Mouse (Mus musculus): ENCODE results near the gene Hc. TPM values are rescaled to one million over a fixed set of nuclear protein-coding genes. Genes with fewer than 3 reads are reported as not detected.

Gene Hc
- polyA plus RNA-seq, 1 experiment from 2014 or later, result not detected

DNA sequence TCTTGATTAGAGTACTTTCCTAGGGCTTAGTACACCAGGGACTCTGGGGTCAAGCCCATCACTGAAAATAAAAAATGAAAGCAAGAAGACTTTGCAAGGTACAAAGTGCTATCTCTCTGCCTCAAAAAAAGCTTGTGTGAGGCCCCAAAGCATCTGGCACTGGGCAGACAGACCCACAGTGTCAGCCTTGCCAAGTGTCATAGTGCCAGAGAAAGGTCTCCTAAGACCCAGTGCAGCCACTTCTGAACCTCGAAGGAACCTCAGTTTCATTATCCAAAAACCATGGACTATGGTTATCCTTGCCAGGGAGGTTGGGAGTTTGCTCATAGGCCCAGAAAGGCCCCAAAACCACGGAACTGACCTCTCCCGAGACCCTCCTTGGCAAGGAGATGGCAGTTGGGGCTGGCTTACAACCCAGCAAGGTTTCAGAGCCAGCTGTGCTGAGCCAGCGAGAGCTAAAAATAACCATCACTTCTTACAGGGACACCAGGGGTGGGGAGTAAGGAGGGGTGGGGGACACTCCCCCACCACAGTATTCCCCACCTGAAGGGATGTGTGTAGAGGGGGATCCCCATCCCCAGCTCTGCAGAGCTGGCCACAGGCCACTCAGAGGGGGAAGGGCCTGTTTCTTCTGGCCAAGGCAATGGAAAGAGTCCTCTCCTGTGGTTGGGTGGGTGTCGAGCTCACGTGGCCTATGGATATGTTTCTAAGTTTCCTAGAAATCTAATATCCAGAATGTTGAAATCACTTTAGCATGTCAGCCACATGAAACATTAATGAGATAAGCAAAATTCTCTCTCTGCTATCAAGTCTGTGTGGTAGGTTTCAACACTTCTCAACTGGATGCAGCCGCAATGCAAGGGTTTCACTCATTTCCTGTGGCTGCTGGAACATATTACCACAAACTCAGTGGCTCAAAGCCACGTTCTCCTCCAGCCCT lies 122.7 kb downstream of the Hc start:
- Histone ChIP-seq H3K27me3 (ENCODE audit: control insufficient read depth, insufficient read depth, low read length) (no peaks in the 10 kb centered on the region), H3K36me3 (ENCODE audit: control insufficient read depth, insufficient read depth, low read length) (no peaks in the 10 kb centered on the region), H3K9me3 (ENCODE audit: control insufficient read depth, low read length) (no peaks in the 10 kb centered on the region), H3K9ac (ENCODE audit: low read length) (no peak overlapping the region), H3K4me3 (ENCODE audit: low read depth, low read length) (no peak overlapping the region), H3K4me1 (ENCODE audit: control insufficient read depth, insufficient read depth, low read length) (peaks cover 3% of the 10 kb centered on the region; the same call in 1 of the 2 replicates), H3K27ac (replicated peaks; ENCODE audit: low read depth, low read length) (no peak overlapping the region), H3K4me2 (ENCODE audit: low read depth, severe bottlenecking) (no peak overlapping the region)
- DNase-seq (ENCODE audit: low spot score), result peak; percentile 17
- 71% methylated on average over 8 of the region's 8 CpGs for WGBS
- ATAC-seq (ENCODE audit: insufficient number of reproducible peaks, low FRiP score, low TSS enrichment, low read depth), result no peak

DNA sequence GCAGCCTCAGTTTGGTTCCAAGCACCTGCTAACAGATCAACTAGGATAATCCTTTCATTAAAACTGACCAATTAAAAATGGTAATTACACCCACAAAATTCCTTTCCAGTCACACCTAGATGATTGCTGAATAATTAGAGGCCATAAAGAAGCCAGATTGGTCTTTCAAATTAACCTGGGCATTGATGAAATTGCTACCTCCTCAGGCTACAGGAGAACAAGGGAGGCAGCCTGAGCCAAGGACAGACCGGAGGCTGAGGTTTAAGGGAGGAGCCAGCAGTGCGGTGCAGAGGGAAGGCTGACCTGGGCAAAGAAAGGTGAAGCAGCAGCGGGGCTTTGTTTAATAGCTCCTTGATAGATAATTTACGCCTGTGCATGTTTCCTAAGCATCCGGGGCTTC lies 123.8 kb downstream of the Hc start:
- Histone ChIP-seq H3K4me2 (ENCODE audit: low read depth, severe bottlenecking) (no peak overlapping the region), H3K9me3 (ENCODE audit: control insufficient read depth, low read length) (no peaks in the 10 kb centered on the region), H3K9ac (ENCODE audit: low read length) (no peak overlapping the region), H3K27ac (replicated peaks; ENCODE audit: low read depth, low read length) (no peak overlapping the region), H3K36me3 (ENCODE audit: control insufficient read depth, insufficient read depth, low read length) (no peaks in the 10 kb centered on the region), H3K4me1 (ENCODE audit: control insufficient read depth, insufficient read depth, low read length) (peaks cover 3% of the 10 kb centered on the region; the same call in 1 of the 2 replicates), H3K4me3 (ENCODE audit: low read depth, low read length) (no peak overlapping the region), H3K27me3 (ENCODE audit: control insufficient read depth, insufficient read depth, low read length) (no peaks in the 10 kb centered on the region)
- DNase-seq (ENCODE audit: low spot score) (no peak), ATAC-seq (ENCODE audit: insufficient number of reproducible peaks, low FRiP score, low TSS enrichment, low read depth) (no peak)
- 18% methylated on average over 5 of the region's 5 CpGs for WGBS

Other genes starting within 250 kb of the Hc start
- gene Fbxw2, start 235.1 kb downstream of the Hc start, polyA plus RNA-seq (2014; fragmentation: Nextera tagmentation; extraction: Ambion mirVana), result 67.1 and 74.3 TPM in 2 replicates
- not detected in 2 replicates for gene Gm34653, start 228.4 kb downstream of the Hc start, polyA plus RNA-seq (2014; fragmentation: Nextera tagmentation; extraction: Ambion mirVana)
- not detected in 2 replicates for gene Cutal, start 187.0 kb downstream of the Hc start, polyA plus RNA-seq (2014; fragmentation: Nextera tagmentation; extraction: Ambion mirVana)
- 112 and 128 TPM in 2 replicates for gene Psmd5, start 186.5 kb downstream of the Hc start, polyA plus RNA-seq (2014; fragmentation: Nextera tagmentation; extraction: Ambion mirVana)
- gene Phf19, start 147.4 kb downstream of the Hc start, polyA plus RNA-seq (2014; fragmentation: Nextera tagmentation; extraction: Ambion mirVana), result 0.28 and 0.32 TPM in 2 replicates
- 0.15 and 0.24 TPM in 2 replicates for gene Traf1, start 99.7 kb downstream of the Hc start, polyA plus RNA-seq (2014; fragmentation: Nextera tagmentation; extraction: Ambion mirVana)
- 0.20 TPM in 1 of 2 replicates, not detected in the other for gene AI182371, start 40.1 kb upstream of the Hc start, polyA plus RNA-seq (2014; fragmentation: Nextera tagmentation; extraction: Ambion mirVana)
- 34.4 and 36.7 TPM in 2 replicates for gene Cntrl, start 48.1 kb upstream of the Hc start, polyA plus RNA-seq (2014; fragmentation: Nextera tagmentation; extraction: Ambion mirVana)
- gene Rab14, start 139.7 kb upstream of the Hc start, polyA plus RNA-seq (2014; fragmentation: Nextera tagmentation; extraction: Ambion mirVana), result 219 TPM in 2 replicates
- 26.0 and 31.8 TPM in 2 replicates for gene Gsn, start 194.9 kb upstream of the Hc start, polyA plus RNA-seq (2014; fragmentation: Nextera tagmentation; extraction: Ambion mirVana)